Mouse (Mus musculus): Measurements from ENCODE around the gene Vax2.

Gene Vax2

GRCm38 (mm10) chr6:83711067-83711675 is at the start of gene Vax2:
TSS of gene Vax2 (plus strand) at chr6:83711264.
- DNase-seq (ENCODE audit: low spot score) = no peak

GRCm38 (mm10) chr6:83665009-83665408 is 46.1 kb upstream of the Vax2 start:
- DNase-seq (ENCODE audit: low spot score) = peak; percentile 12

- peak; percentile 63 for DNase-seq (ENCODE audit: low spot score)
Observed at GRCm38 (mm10) chr6:83673395-83673794, 37.7 kb upstream of the Vax2 start.

GRCm38 (mm10) chr6:83677757-83678156 is 33.3 kb upstream of the Vax2 start, which contains the start of gene Cd207:
TSS of gene Cd207 (minus strand) at chr6:83677857.
- DNase-seq (ENCODE audit: low spot score) = no peak

- DNase-seq (ENCODE audit: low spot score) = no peak
Observed at GRCm38 (mm10) chr6:83689374-83689773, 21.7 kb upstream of the Vax2 start.

- DNase-seq (ENCODE audit: low spot score) = no peak
Observed at GRCm38 (mm10) chr6:83690277-83690676, 20.8 kb upstream of the Vax2 start.

GRCm38 (mm10) chr6:83690936-83691335 is 20.1 kb upstream of the Vax2 start:
- DNase-seq (ENCODE audit: low spot score) = no peak

GRCm38 (mm10) chr6:83692962-83693361 is 18.1 kb upstream of the Vax2 start:
- DNase-seq (ENCODE audit: low spot score) = no peak

GRCm38 (mm10) chr6:83693835-83694234 is 17.2 kb upstream of the Vax2 start:
- DNase-seq (ENCODE audit: low spot score) = no peak

- DNase-seq (ENCODE audit: low spot score) = no peak
Observed at GRCm38 (mm10) chr6:83695731-83696130, 15.3 kb upstream of the Vax2 start.

- DNase-seq (ENCODE audit: low spot score) = no peak
Observed at GRCm38 (mm10) chr6:83696684-83697083, 14.4 kb upstream of the Vax2 start.

GRCm38 (mm10) chr6:83697932-83698331 is 13.1 kb upstream of the Vax2 start:
- no peak for DNase-seq (ENCODE audit: low spot score)

- DNase-seq (ENCODE audit: low spot score) = no peak
Observed at GRCm38 (mm10) chr6:83699971-83700370, 11.1 kb upstream of the Vax2 start.

GRCm38 (mm10) chr6:83701001-83701400 is 10.1 kb upstream of the Vax2 start:
- no peak for DNase-seq (ENCODE audit: low spot score)

- no peak for DNase-seq (ENCODE audit: low spot score)
Observed at GRCm38 (mm10) chr6:83702146-83702999, 8.7 kb upstream of the Vax2 start.

GRCm38 (mm10) chr6:83703000-83703721 is 7.9 kb upstream of the Vax2 start:
- no peak for DNase-seq (ENCODE audit: low spot score)

- DNase-seq (ENCODE audit: low spot score) = no peak
Observed at GRCm38 (mm10) chr6:83703722-83704078, 7.4 kb upstream of the Vax2 start.

GRCm38 (mm10) chr6:83704294-83704693 is 6.8 kb upstream of the Vax2 start:
- no peak for DNase-seq (ENCODE audit: low spot score)

- no peak for DNase-seq (ENCODE audit: low spot score)
Observed at GRCm38 (mm10) chr6:83704701-83705100, 6.4 kb upstream of the Vax2 start.

- no peak for DNase-seq (ENCODE audit: low spot score)
Observed at GRCm38 (mm10) chr6:83707738-83708510, 3.1 kb upstream of the Vax2 start.

- DNase-seq (ENCODE audit: low spot score) = no peak
Observed at GRCm38 (mm10) chr6:83710361-83711066, 550 bp upstream of the Vax2 start.
